Mouse (Mus musculus): ENCODE results near the gene Parp3. TPM values are rescaled to one million over a fixed set of nuclear protein-coding genes. Genes with fewer than 3 reads are reported as not detected.

Gene Parp3
- polyA plus RNA-seq, 1 experiment from 2014 or later, result 3.7 TPM

GRCm38 (mm10) chr9:106442680-106443079 lies 34.1 kb downstream of the Parp3 start:
- H3K9me3 ChIP-seq, result no peaks in the 10 kb centered on the region
- H3K9ac ChIP-seq, result no peak overlapping the region
- WGBS, result 75% methylated on average over 5 of the region's 5 CpGs
- no peaks in the 10 kb centered on the region for H3K36me3 ChIP-seq
- H3K27me3 ChIP-seq (replicated peaks), result no peaks in the 10 kb centered on the region
- no peak for ATAC-seq (ENCODE audit: insufficient read depth, low FRiP score, low read depth)
- no peak overlapping the region for H3K4me3 ChIP-seq (replicated peaks)
- no peak overlapping the region for H3K4me2 ChIP-seq
- H3K27ac ChIP-seq, result no peak overlapping the region
- H3K4me1 ChIP-seq, result peaks cover 19% of the 10 kb centered on the region; the same call in 1 of the 2 replicates

DNA sequence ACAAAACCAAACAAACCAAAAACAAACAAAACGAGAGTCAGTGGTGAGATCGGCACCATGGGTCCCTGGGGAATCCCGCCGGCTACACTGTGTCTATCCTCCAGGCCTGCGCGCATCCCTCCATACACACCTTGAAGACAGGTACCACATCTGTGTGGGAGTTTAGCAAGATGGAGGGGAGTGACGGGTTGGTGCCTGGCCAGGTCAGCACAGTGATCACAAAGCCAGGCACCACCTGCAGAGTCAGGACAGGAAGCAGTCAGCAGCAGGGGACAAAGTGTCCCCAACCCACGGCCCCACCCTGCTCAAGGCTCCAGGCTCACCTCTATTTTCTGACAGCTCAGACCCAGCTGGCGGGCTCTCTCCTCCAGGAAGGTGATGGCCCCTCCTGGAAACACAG lies 40.2 kb downstream of the Parp3 start:
- 79% methylated on average over 9 of the region's 9 CpGs for WGBS
- no peak overlapping the region for H3K9ac ChIP-seq

GRCm38 (mm10) chr9:106433389-106433788 lies 43.4 kb downstream of the Parp3 start:
- Histone ChIP-seq H3K4me3 (replicated peaks) (no peak overlapping the region), H3K27me3 (replicated peaks) (no peaks in the 10 kb centered on the region), H3K36me3 (peaks cover 23% of the 10 kb centered on the region), H3K27ac (no peak overlapping the region; the same call in 1 of the 2 replicates), H3K9me3 (no peaks in the 10 kb centered on the region), H3K4me2 (no peak overlapping the region), H3K4me1 (peaks cover 20% of the 10 kb centered on the region), H3K9ac (no peak overlapping the region)
- WGBS, result 58% methylated on average over 7 of the region's 7 CpGs
- no peak for ATAC-seq (ENCODE audit: insufficient read depth, low FRiP score, low read depth)

More for the DNA sequence above, 40.2 kb downstream of the Parp3 start:
- Histone ChIP-seq H3K4me1 (peaks cover 20% of the 10 kb centered on the region), H3K4me2 (no peak overlapping the region), H3K36me3 (peaks cover 15% of the 10 kb centered on the region), H3K9me3 (no peaks in the 10 kb centered on the region), H3K4me3 (replicated peaks) (no peak overlapping the region), H3K27ac (no peak overlapping the region), H3K27me3 (replicated peaks) (no peaks in the 10 kb centered on the region)
- no peak for ATAC-seq (ENCODE audit: insufficient read depth, low FRiP score, low read depth)

DNA sequence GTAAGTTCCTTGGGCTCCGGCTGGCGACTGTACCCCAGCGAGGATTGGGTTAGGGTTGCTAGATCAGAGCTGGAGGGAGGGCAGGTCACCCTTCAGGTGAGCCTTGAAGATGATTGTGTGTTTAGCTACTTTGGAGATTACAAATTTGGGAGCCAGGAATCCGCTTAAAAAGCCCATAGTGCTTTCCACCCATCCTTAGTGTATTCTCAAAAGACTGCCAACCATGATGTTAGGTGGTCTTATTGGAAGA lies 46.8 kb downstream of the Parp3 start:
- no peak for ATAC-seq (ENCODE audit: insufficient read depth, low FRiP score, low read depth)
- Histone ChIP-seq H3K27me3 (replicated peaks) (no peaks in the 10 kb centered on the region), H3K9me3 (no peaks in the 10 kb centered on the region), H3K27ac (peak overlapping the region; percentile 97), H3K4me2 (peak overlapping the region; percentile 74), H3K4me1 (peaks cover 12% of the 10 kb centered on the region), H3K4me3 (replicated peaks) (peak overlapping the region; percentile 89), H3K9ac (peak overlapping the region; percentile 94), H3K36me3 (peaks cover 23% of the 10 kb centered on the region)
- WGBS, result under 1% methylated on average over 4 of the region's 4 CpGs

DNA sequence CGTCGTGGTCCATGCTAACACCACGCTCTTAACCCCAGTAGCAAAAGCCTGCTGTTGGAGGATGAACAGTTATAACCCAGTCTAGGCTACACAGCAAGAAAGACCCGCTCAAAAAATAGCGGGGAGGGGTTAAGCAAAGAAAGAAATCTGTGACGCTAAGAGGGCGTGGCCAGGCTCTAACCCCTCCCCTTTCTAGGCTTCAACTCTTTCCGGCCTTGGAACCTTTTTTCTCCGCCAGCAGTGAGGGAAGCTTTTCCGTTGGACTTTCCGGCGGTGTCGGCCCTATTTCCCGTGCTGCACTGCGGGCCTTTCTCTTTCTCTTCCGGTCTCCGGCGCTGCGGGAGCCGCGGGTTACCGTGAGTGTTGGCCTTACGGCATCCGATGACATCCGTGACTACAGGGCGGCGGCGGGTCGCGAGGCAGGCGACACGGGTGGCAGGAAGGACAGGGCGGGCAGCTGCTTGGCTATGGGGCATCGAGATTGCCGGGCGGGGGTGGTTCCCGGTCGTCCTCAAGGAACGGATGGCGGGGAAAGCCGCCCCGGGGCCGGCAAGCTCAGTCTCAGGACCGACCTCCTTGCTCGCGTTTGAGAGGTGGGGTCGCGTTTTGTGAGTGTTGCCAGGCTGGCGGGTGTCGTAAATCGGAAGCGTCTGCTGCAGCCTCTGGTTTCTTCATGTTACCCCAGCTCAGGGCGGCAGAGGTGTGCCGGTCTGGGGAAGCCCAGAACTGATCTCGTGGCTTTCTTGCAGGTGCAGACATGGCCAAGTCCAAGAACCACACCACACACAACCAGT lies 47.3 kb downstream of the Parp3 start, which contains the start of gene Rpl29:
Gene Rpl29, plus strand, starts transcription at position 234 of the 794 bp plus-strand sequence.
- H3K36me3 ChIP-seq, result peaks cover 23% of the 10 kb centered on the region
- no peaks in the 10 kb centered on the region for H3K9me3 ChIP-seq
- peak; percentile 88 for ATAC-seq (ENCODE audit: insufficient read depth, low FRiP score, low read depth)
- H3K4me2 ChIP-seq, result peak within 1 kb of the TSS; percentile 80
- peak within 1 kb of the TSS; percentile 97 for H3K27ac ChIP-seq
- peak within 1 kb of the TSS; percentile 94 for H3K9ac ChIP-seq
- WGBS, result 1% methylated on average over 55 of the region's 55 CpGs
- peak within 1 kb of the TSS; percentile 89 for H3K4me3 ChIP-seq (replicated peaks)
- H3K27me3 ChIP-seq (replicated peaks), result no peaks in the 10 kb centered on the region
- H3K4me1 ChIP-seq, result peaks cover 12% of the 10 kb centered on the region

DNA sequence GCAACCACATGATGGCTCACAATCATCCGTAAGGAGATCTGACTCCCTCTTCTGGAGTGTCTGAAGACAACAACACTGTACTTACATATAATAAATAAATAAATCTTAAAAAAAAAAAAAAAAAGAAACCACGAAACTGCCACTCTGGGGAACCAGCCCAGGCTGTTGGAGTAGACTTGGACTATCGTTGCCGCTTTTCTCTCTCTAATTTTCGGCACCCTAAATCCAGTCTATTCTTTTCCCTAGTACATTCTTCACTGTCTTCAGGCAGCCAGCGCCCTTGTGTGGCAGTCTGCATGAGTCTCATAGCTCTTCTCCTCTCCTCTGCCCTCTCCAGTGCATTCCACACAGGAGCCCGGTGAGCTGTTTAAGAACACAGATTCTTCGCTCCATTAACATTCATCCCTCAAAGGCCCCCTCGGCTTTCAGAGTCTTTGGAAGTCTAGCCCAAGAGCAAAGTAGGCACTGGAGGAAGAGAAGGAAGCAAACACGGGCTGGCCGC lies 48.0 kb downstream of the Parp3 start:
- H3K9ac ChIP-seq, result peak overlapping the region; percentile 48
- ATAC-seq (ENCODE audit: insufficient read depth, low FRiP score, low read depth), result peak; percentile 28; the same call in 1 of the 2 replicates
- peak overlapping the region; percentile 97 for H3K27ac ChIP-seq
- H3K36me3 ChIP-seq, result peaks cover 23% of the 10 kb centered on the region
- H3K4me1 ChIP-seq, result peaks cover 12% of the 10 kb centered on the region
- peak overlapping the region; percentile 80 for H3K4me2 ChIP-seq
- H3K4me3 ChIP-seq (replicated peaks), result peak overlapping the region; percentile 89
- no peaks in the 10 kb centered on the region for H3K27me3 ChIP-seq (replicated peaks)
- WGBS, result 11% methylated on average over 11 of the region's 11 CpGs
- no peaks in the 10 kb centered on the region for H3K9me3 ChIP-seq

GRCm38 (mm10) chr9:106421865-106422160 lies 54.9 kb downstream of the Parp3 start:
- Histone ChIP-seq H3K4me1 (peaks cover 27% of the 10 kb centered on the region), H3K27me3 (replicated peaks) (no peaks in the 10 kb centered on the region), H3K36me3 (no peaks in the 10 kb centered on the region), H3K27ac (no peak overlapping the region), H3K4me3 (replicated peaks) (no peak overlapping the region), H3K4me2 (peak overlapping the region; percentile 41), H3K9me3 (no peaks in the 10 kb centered on the region), H3K9ac (no peak overlapping the region)
- WGBS, result 0% methylated on average over 3 of the region's 3 CpGs
- ATAC-seq (ENCODE audit: insufficient read depth, low FRiP score, low read depth), result peak; percentile 59

DNA sequence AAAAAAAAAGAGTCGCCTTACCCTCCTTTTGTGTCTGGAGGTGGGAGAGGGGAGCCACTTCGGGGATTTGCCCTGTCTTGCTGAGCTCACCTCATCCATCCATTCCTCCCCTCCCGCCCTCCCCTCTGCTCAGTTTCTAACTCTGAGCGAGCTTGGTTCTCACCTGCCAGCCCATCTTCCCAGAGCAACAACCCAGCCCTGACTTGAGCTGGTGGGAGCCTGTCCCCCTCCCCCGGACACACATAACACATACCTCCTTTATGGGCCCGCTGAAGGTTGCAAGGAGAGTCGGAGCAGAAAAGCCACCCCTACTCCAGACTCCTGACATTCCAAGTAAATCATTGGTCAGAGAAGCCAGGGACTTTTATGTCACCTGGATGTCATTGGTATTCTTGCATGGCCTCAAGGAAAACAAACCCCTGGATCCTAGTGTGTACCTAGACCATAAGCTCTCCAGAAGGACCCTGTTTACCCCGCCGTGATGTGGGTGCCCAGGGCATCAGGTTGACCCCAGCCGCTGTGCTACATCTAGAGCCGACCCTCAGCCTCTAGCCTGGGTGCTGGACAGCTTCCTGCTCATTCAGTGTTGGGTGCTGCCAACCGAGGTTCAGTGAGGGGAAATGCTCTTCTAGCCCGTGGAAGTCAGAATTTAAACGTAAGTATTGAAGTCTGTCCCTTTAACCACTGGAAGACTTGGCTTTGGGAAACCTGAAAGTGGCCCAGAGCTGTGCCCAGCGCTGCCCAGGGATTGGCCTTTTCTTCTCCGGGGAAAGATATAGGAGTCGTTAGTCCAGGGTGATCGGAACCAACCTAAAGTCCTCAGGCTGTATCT lies 55.5 kb downstream of the Parp3 start:
- peak overlapping the region; percentile 41 for H3K4me2 ChIP-seq
- H3K4me3 ChIP-seq (replicated peaks), result no peak overlapping the region
- H3K27me3 ChIP-seq (replicated peaks), result no peaks in the 10 kb centered on the region
- no peak overlapping the region for H3K9ac ChIP-seq
- WGBS, result 12% methylated on average over 18 of the region's 18 CpGs
- H3K27ac ChIP-seq, result no peak overlapping the region
- ATAC-seq (ENCODE audit: insufficient read depth, low FRiP score, low read depth), result no peak
- no peaks in the 10 kb centered on the region for H3K36me3 ChIP-seq
- no peaks in the 10 kb centered on the region for H3K9me3 ChIP-seq
- H3K4me1 ChIP-seq, result peaks cover 27% of the 10 kb centered on the region

DNA sequence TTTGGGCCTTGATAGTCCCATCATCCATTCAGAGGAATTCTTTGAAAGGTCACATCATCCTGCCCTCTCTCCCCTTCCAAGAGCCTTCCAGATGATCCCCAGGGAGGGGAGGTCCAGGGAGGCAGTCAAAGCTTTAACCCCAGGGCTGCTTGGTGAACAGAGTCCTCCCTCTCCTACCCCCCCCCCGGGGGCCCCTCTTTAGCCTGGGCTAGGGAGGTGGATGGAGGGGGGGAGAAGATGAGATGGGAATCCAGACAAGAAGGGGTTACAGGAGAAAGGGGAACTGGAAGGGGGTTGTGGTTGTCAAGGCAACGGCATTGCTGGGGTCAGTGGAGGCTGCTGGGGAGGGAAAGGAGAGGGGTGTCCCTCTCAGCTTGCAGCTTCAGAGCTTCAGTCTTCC lies 56.1 kb downstream of the Parp3 start:
- ATAC-seq (ENCODE audit: insufficient read depth, low FRiP score, low read depth), result no peak
- H3K27ac ChIP-seq, result no peak overlapping the region
- H3K27me3 ChIP-seq (replicated peaks), result no peaks in the 10 kb centered on the region

More for the DNA sequence above, 56.1 kb downstream of the Parp3 start:
- no peak overlapping the region for H3K4me3 ChIP-seq (replicated peaks)
- no peak overlapping the region for H3K4me2 ChIP-seq
- no peaks in the 10 kb centered on the region for H3K9me3 ChIP-seq
- 4% methylated on average over 2 of the region's 2 CpGs for WGBS
- no peaks in the 10 kb centered on the region for H3K36me3 ChIP-seq
- no peak overlapping the region for H3K9ac ChIP-seq
- peaks cover 27% of the 10 kb centered on the region for H3K4me1 ChIP-seq

Other genes starting within 250 kb of the Parp3 start
- 109 TPM in 2 replicates for gene Alas1, start 228.3 kb downstream of the Parp3 start, polyA plus RNA-seq (2015; fragmentation: Nextera tagmentation; extraction: Ambion mirVana)
- gene Poc1a, start 195.9 kb downstream of the Parp3 start, polyA plus RNA-seq (2015; fragmentation: Nextera tagmentation; extraction: Ambion mirVana), result 24.7 and 25.4 TPM in 2 replicates
- 16.8 and 17.1 TPM in 2 replicates for gene Dusp7, start 108.3 kb downstream of the Parp3 start, polyA plus RNA-seq (2015; fragmentation: Nextera tagmentation; extraction: Ambion mirVana)
- gene Rpl29, start 47.5 kb downstream of the Parp3 start, polyA plus RNA-seq (2015; fragmentation: Nextera tagmentation; extraction: Ambion mirVana), result 805 and 953 TPM in 2 replicates
- 37.9 and 50.7 TPM in 2 replicates for gene Acy1, start 38.6 kb downstream of the Parp3 start, polyA plus RNA-seq (2015; fragmentation: Nextera tagmentation; extraction: Ambion mirVana)
- 26.2 and 26.9 TPM in 2 replicates for gene Abhd14b, start 29.5 kb downstream of the Parp3 start, polyA plus RNA-seq (2015; fragmentation: Nextera tagmentation; extraction: Ambion mirVana)
- 48.6 and 48.7 TPM in 2 replicates for gene Abhd14a, start 29.3 kb downstream of the Parp3 start, polyA plus RNA-seq (2015; fragmentation: Nextera tagmentation; extraction: Ambion mirVana)
- 51.8 and 58.9 TPM in 2 replicates for gene Pcbp4, start 23.7 kb downstream of the Parp3 start, polyA plus RNA-seq (2015; fragmentation: Nextera tagmentation; extraction: Ambion mirVana)
- 0.19 and 0.42 TPM in 2 replicates for gene Gpr62, start 11.0 kb downstream of the Parp3 start, polyA plus RNA-seq (2015; fragmentation: Nextera tagmentation; extraction: Ambion mirVana)
- gene Rrp9, start 986 bp downstream of the Parp3 start, polyA plus RNA-seq (2015; fragmentation: Nextera tagmentation; extraction: Ambion mirVana), result 44.3 and 46.5 TPM in 2 replicates
- gene Iqcf1, start 23.0 kb upstream of the Parp3 start, polyA plus RNA-seq (2015; fragmentation: Nextera tagmentation; extraction: Ambion mirVana), result not detected in 2 replicates
- gene Iqcf5, start 37.6 kb upstream of the Parp3 start, polyA plus RNA-seq (2015; fragmentation: Nextera tagmentation; extraction: Ambion mirVana), result not detected in 2 replicates
- not detected in 2 replicates for gene Iqcf3, start 84.7 kb upstream of the Parp3 start, polyA plus RNA-seq (2015; fragmentation: Nextera tagmentation; extraction: Ambion mirVana)
- gene Iqcf4, start 94.0 kb upstream of the Parp3 start, polyA plus RNA-seq (2015; fragmentation: Nextera tagmentation; extraction: Ambion mirVana), result not detected in 2 replicates
- gene Iqcf6, start 149.6 kb upstream of the Parp3 start, polyA plus RNA-seq (2015; fragmentation: Nextera tagmentation; extraction: Ambion mirVana), result not detected in 2 replicates
- gene Grm2, start 179.1 kb upstream of the Parp3 start, polyA plus RNA-seq (2015; fragmentation: Nextera tagmentation; extraction: Ambion mirVana), result not detected in 2 replicates
- gene Tex264, start 209.0 kb upstream of the Parp3 start, polyA plus RNA-seq (2015; fragmentation: Nextera tagmentation; extraction: Ambion mirVana), result 51.5 and 53.7 TPM in 2 replicates

Measured in stomach, embryonic 15.5 days (tissue).